Mouse (Mus musculus): Measurements from ENCODE around the gene Socs4. TPM values are rescaled to one million over a fixed set of nuclear protein-coding genes. Genes with fewer than 3 reads are reported as not detected.

The Socs4 gene
- polyA plus RNA-seq, 1 experiment from 2014 or later = 1.8 TPM

GRCm38 (mm10) chr14:47296232-47296631, 19.5 kb downstream of the Socs4 start:
- H3K27ac ChIP-seq (ENCODE audit: low read length) = peak overlapping the region; percentile 77
- no peak overlapping the region for H3K4me3 ChIP-seq (ENCODE audit: low read depth, low read length)
- H3K4me2 ChIP-seq (ENCODE audit: low read depth, low read length) = no peak overlapping the region
- H3K27me3 ChIP-seq (ENCODE audit: control insufficient read depth, insufficient read depth, low read depth, low read length) = no peaks in the 10 kb centered on the region
- ATAC-seq (ENCODE audit: low read depth) = peak; percentile 28; the same call in 1 of the 2 replicates
- peaks cover 29% of the 10 kb centered on the region for H3K4me1 ChIP-seq (ENCODE audit: control insufficient read depth, low read depth, low read length)
- 57% methylated on average over 2 of the region's 2 CpGs for WGBS (ENCODE audit: insufficient replicate concordance)
- no peak overlapping the region for H3K9ac ChIP-seq (ENCODE audit: low read depth, low read length)
- H3K36me3 ChIP-seq (ENCODE audit: control insufficient read depth, insufficient read depth) = no peaks in the 10 kb centered on the region
- no peaks in the 10 kb centered on the region for H3K9me3 ChIP-seq (replicated peaks; ENCODE audit: control insufficient read depth, low read length)

DNA sequence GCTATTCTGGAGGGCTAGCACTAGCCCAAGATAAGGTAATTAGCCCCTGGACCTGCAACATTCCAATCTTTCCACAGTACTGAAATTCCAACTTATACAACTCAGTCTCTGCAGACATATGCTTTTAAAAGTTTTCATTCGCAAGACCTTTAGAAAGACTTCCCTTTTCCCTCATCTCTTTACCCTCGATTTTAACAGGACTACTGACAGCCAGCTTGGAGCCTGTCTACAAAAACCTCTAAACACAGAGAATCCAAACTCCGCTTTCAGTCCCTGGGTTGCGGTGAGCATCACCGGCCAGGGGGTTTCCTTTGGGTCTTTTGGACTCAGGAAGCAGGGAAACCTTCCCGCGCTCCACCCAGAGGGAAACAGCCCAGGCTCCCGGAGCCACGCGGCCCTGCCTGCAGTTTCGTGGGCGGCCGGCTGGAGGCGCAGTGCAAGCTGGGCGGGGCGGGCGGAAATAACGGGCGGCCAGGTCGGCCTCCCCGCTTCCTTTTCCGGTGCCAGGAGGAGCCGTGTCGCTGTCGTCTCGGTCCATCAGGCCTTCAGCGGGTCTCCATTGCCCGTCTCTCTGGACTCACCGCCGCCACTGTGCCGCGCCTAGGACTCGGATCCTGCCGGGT, 21.2 kb downstream of the Socs4 start, which contains the start of gene Mapk1ip1l:
Mapk1ip1l (plus strand) TSS at position 482 of the 623 bp plus-strand sequence.
- H3K4me2 ChIP-seq (ENCODE audit: low read depth, low read length) = peak within 1 kb of the TSS; percentile 77
- peak within 1 kb of the TSS; percentile 97 for H3K4me3 ChIP-seq (ENCODE audit: low read depth, low read length)
- no peaks in the 10 kb centered on the region for H3K36me3 ChIP-seq (ENCODE audit: control insufficient read depth, insufficient read depth)
- under 1% methylated on average over 34 of the region's 34 CpGs for WGBS (ENCODE audit: insufficient replicate concordance)
- no peaks in the 10 kb centered on the region for H3K27me3 ChIP-seq (ENCODE audit: control insufficient read depth, insufficient read depth, low read depth, low read length)
- H3K4me1 ChIP-seq (ENCODE audit: control insufficient read depth, low read depth, low read length) = peaks cover 29% of the 10 kb centered on the region
- H3K27ac ChIP-seq (ENCODE audit: low read length) = peak within 1 kb of the TSS; percentile 93
- H3K9me3 ChIP-seq (replicated peaks; ENCODE audit: control insufficient read depth, low read length) = no peaks in the 10 kb centered on the region
- ATAC-seq (ENCODE audit: low read depth) = peak; percentile 83
- peak within 1 kb of the TSS; percentile 99 for H3K9ac ChIP-seq (ENCODE audit: low read depth, low read length)

GRCm38 (mm10) chr14:47298408-47298792, 21.7 kb downstream of the Socs4 start:
- Histone ChIP-seq H3K9ac (ENCODE audit: low read depth, low read length) (peak overlapping the region; percentile 99), H3K27ac (ENCODE audit: low read length) (peak overlapping the region; percentile 93), H3K9me3 (replicated peaks; ENCODE audit: control insufficient read depth, low read length) (no peaks in the 10 kb centered on the region), H3K27me3 (ENCODE audit: control insufficient read depth, insufficient read depth, low read depth, low read length) (no peaks in the 10 kb centered on the region), H3K4me1 (ENCODE audit: control insufficient read depth, low read depth, low read length) (peaks cover 29% of the 10 kb centered on the region), H3K36me3 (ENCODE audit: control insufficient read depth, insufficient read depth) (no peaks in the 10 kb centered on the region), H3K4me3 (ENCODE audit: low read depth, low read length) (peak overlapping the region; percentile 97), H3K4me2 (ENCODE audit: low read depth, low read length) (peak overlapping the region; percentile 77)
- peak; percentile 45 for ATAC-seq (ENCODE audit: low read depth)
- 0% methylated on average over 38 of the region's 38 CpGs for WGBS (ENCODE audit: insufficient replicate concordance)

- peak; percentile 18 for ATAC-seq (ENCODE audit: low read depth)
- H3K4me1 ChIP-seq (ENCODE audit: control insufficient read depth, low read depth, low read length) = peaks cover 29% of the 10 kb centered on the region
- under 1% methylated on average over 15 of the region's 15 CpGs for WGBS (ENCODE audit: insufficient replicate concordance)
- no peaks in the 10 kb centered on the region for H3K9me3 ChIP-seq (replicated peaks; ENCODE audit: control insufficient read depth, low read length)
- H3K9ac ChIP-seq (ENCODE audit: low read depth, low read length) = peak overlapping the region; percentile 99
- H3K27ac ChIP-seq (ENCODE audit: low read length) = peak overlapping the region; percentile 93
- no peaks in the 10 kb centered on the region for H3K27me3 ChIP-seq (ENCODE audit: control insufficient read depth, insufficient read depth, low read depth, low read length)
- peak overlapping the region; percentile 97 for H3K4me3 ChIP-seq (ENCODE audit: low read depth, low read length)
- H3K36me3 ChIP-seq (ENCODE audit: control insufficient read depth, insufficient read depth) = no peaks in the 10 kb centered on the region
- peak overlapping the region; percentile 77 for H3K4me2 ChIP-seq (ENCODE audit: low read depth, low read length)
These were observed 22.1 kb downstream of the Socs4 start for GRCm38 (mm10) chr14:47298819-47299261.

DNA sequence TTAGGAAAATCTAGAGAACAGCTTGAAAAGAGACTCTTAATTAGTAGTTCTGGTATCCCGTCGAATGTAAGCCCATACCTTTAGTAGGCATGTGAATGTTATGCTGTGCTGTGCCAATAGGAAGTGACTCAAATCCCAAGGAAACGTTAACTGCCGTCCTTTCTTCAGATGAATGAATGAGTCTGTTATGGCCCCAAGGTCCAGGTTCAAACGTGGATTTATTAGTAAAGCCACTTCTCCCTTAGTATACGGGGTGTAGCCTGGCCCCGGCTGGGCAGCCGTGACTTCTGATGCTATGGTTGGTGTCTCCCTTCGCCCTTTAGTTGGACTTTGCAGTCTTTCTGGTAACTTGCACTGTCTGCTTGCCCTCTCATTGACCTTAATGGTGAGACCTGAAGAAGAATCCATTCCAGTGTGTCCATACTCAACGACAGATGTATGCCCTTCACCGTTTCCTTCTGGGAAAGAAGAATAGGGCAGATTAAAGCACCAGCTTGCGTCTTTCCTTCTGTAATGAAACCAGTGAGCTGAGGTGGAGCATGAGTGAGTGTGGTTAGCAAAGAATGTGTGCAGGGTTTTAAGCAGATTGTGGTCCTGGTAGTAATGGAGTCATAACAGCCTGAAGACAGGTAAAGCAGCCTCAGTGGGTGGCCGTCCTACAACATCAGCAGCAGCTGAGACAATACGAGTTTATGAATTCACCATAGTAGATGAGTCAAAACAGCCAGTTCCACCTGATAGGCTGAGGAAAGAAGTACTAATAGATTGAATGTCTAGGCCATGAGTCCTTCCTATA, 26.4 kb downstream of the Socs4 start:
- Histone ChIP-seq H3K4me2 (ENCODE audit: low read depth, low read length) (no peak overlapping the region), H3K27me3 (ENCODE audit: control insufficient read depth, insufficient read depth, low read depth, low read length) (no peaks in the 10 kb centered on the region), H3K9me3 (replicated peaks; ENCODE audit: control insufficient read depth, low read length) (no peaks in the 10 kb centered on the region), H3K36me3 (ENCODE audit: control insufficient read depth, insufficient read depth) (no peaks in the 10 kb centered on the region), H3K9ac (ENCODE audit: low read depth, low read length) (no peak overlapping the region), H3K4me3 (ENCODE audit: low read depth, low read length) (no peak overlapping the region), H3K4me1 (ENCODE audit: control insufficient read depth, low read depth, low read length) (peaks cover 26% of the 10 kb centered on the region), H3K27ac (ENCODE audit: low read length) (no peak overlapping the region)
- WGBS (ENCODE audit: insufficient replicate concordance) = 68% methylated on average over 14 of the region's 14 CpGs
- no peak for ATAC-seq (ENCODE audit: low read depth)

GRCm38 (mm10) chr14:47304814-47305405, 28.2 kb downstream of the Socs4 start:
- H3K4me3 ChIP-seq (ENCODE audit: low read depth, low read length) = no peak overlapping the region
- H3K4me1 ChIP-seq (ENCODE audit: control insufficient read depth, low read depth, low read length) = peaks cover 22% of the 10 kb centered on the region
- WGBS (ENCODE audit: insufficient replicate concordance) = 86% methylated on average over 6 of the region's 6 CpGs
- no peaks in the 10 kb centered on the region for H3K27me3 ChIP-seq (ENCODE audit: control insufficient read depth, insufficient read depth, low read depth, low read length)
- no peaks in the 10 kb centered on the region for H3K9me3 ChIP-seq (replicated peaks; ENCODE audit: control insufficient read depth, low read length)
- no peak overlapping the region for H3K27ac ChIP-seq (ENCODE audit: low read length)
- no peak overlapping the region for H3K4me2 ChIP-seq (ENCODE audit: low read depth, low read length)
- H3K36me3 ChIP-seq (ENCODE audit: control insufficient read depth, insufficient read depth) = peaks cover 4% of the 10 kb centered on the region; the same call in 1 of the 2 replicates
- ATAC-seq (ENCODE audit: low read depth) = no peak
- H3K9ac ChIP-seq (ENCODE audit: low read depth, low read length) = no peak overlapping the region

- no peak overlapping the region for H3K27ac ChIP-seq (ENCODE audit: low read length)
- no peak overlapping the region for H3K4me2 ChIP-seq (ENCODE audit: low read depth, low read length)
- no peak for ATAC-seq (ENCODE audit: low read depth)
- H3K4me1 ChIP-seq (ENCODE audit: control insufficient read depth, low read depth, low read length) = peaks cover 20% of the 10 kb centered on the region
- H3K9ac ChIP-seq (ENCODE audit: low read depth, low read length) = no peak overlapping the region
- 55% methylated on average over 4 of the region's 4 CpGs for WGBS (ENCODE audit: insufficient replicate concordance)
- peaks cover 13% of the 10 kb centered on the region for H3K36me3 ChIP-seq (ENCODE audit: control insufficient read depth, insufficient read depth)
- H3K27me3 ChIP-seq (ENCODE audit: control insufficient read depth, insufficient read depth, low read depth, low read length) = no peaks in the 10 kb centered on the region
- no peak overlapping the region for H3K4me3 ChIP-seq (ENCODE audit: low read depth, low read length)
- H3K9me3 ChIP-seq (replicated peaks; ENCODE audit: control insufficient read depth, low read length) = no peaks in the 10 kb centered on the region
These were observed 29.2 kb downstream of the Socs4 start for GRCm38 (mm10) chr14:47305933-47306332.

DNA sequence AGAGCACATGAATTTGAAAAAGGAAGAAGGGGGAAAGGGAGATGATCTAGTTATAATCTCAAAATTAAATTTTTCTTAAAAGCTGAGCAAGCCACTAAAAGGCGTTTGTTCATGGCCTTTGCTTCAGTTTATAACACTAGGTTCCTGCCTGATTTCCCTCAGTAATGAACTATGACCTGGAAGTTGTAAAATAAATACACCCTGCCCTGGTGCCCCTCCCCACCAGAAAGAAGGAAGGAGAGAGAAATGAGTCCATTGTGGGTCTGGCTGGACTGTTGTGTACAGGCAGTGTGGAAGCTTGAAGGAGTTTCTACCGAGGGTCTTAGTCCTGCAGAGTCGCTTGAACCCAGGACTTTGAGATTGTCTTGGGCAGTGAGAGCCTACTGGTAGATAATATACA, 30.9 kb downstream of the Socs4 start:
- Histone ChIP-seq H3K4me1 (ENCODE audit: control insufficient read depth, low read depth, low read length) (peaks cover 20% of the 10 kb centered on the region), H3K4me2 (ENCODE audit: low read depth, low read length) (no peak overlapping the region), H3K4me3 (ENCODE audit: low read depth, low read length) (no peak overlapping the region), H3K9me3 (replicated peaks; ENCODE audit: control insufficient read depth, low read length) (no peaks in the 10 kb centered on the region), H3K36me3 (ENCODE audit: control insufficient read depth, insufficient read depth) (peaks cover 26% of the 10 kb centered on the region), H3K27me3 (ENCODE audit: control insufficient read depth, insufficient read depth, low read depth, low read length) (no peaks in the 10 kb centered on the region), H3K9ac (ENCODE audit: low read depth, low read length) (no peak overlapping the region), H3K27ac (ENCODE audit: low read length) (no peak overlapping the region)
- no peak for ATAC-seq (ENCODE audit: low read depth)
- 74% methylated on average over 3 of the region's 3 CpGs for WGBS (ENCODE audit: insufficient replicate concordance)

Data from liver, embryonic 16.5 days (tissue).